Mouse (Mus musculus) liver, postnatal 0 days (tissue): ENCODE results near the gene Arl6.

Experiments used
- CTCF ChIP-seq: sonication (generic); IDR thresholded peaks from 2 replicates; pipeline ENCODE4 v1.5.1; 2016; ENCODE audit warnings: antibody characterized with exemption, low read depth
- EP300 ChIP-seq: IDR thresholded peaks from 2 replicates; pipeline ENCODE4 v1.6.1; 2016; ENCODE audit warnings: antibody characterized with exemption, low read depth, mild to moderate bottlenecking

DNA sequence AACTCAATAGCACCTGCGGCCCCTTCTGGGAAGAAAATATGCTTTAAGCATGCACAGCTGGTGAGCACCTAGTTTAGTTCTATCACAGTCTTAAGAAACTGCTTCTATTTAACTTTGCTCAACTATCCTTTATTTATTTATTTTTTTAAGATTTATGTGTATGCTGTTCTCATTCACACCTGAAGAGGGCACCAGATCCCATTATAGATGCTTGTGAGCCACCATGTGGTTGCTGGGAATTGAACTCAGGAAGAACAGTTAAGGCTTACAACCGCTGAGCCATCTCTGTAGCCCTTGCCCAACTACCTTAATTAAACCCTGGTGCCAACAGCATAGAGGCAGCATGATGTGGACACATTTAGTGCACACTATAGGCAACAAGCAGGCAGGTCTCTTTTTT is 27.7 kb upstream of the Arl6 start:
- TF ChIP-seq CTCF (no peak), EP300 (no peak)
